Mouse (Mus musculus) embryonic facial prominence, embryonic 15.5 days (tissue): Measurements from ENCODE around the gene Ttbk2. TPM values are rescaled to one million over a fixed set of nuclear protein-coding genes. Genes with fewer than 3 reads are reported as not detected.

Experiments
- ATAC-seq: fragments of 200-750 bp; cut with Nextera tagmentation; 2 replicates; pipeline ENCODE4 v1.8.0; 2017; ENCODE audit warnings: low read depth, moderate TSS enrichment; ENCODE audit not compliant: insufficient number of reproducible peaks, low FRiP score, low TSS enrichment
- H3K27ac ChIP-seq: fragments of 300-500 bp; sonication (generic); replicated peaks from 2 replicates; pipeline ENCODE4 v1.5.1; 2015; ENCODE audit warnings: mild to moderate bottlenecking, inconsistent platforms
- H3K27me3 ChIP-seq: fragments of 300-500 bp; sonication (generic); 2 replicates; pipeline ENCODE4 v1.6.1; 2015; ENCODE audit warnings: inconsistent platforms
- H3K36me3 ChIP-seq: fragments of 300-500 bp; sonication (generic); 2 replicates; pipeline ENCODE4 v1.6.1; 2015; ENCODE audit warnings: mild to moderate bottlenecking, inconsistent platforms
- H3K4me1 ChIP-seq: fragments of 300-500 bp; sonication (generic); 2 replicates; pipeline ENCODE4 v1.6.1; 2015; ENCODE audit warnings: inconsistent platforms
- H3K4me2 ChIP-seq: fragments of 300-500 bp; sonication (generic); replicated peaks from 2 replicates; pipeline ENCODE4 v1.6.1; 2015; ENCODE audit warnings: mild to moderate bottlenecking, inconsistent platforms
- H3K4me3 ChIP-seq: fragments of 300-500 bp; sonication (generic); replicated peaks from 2 replicates; pipeline ENCODE4 v1.5.1; 2015; ENCODE audit warnings: mild to moderate bottlenecking, inconsistent platforms
- H3K9ac ChIP-seq: fragments of 300-500 bp; sonication (generic); 2 replicates; pipeline ENCODE4 v1.6.1; 2015; ENCODE audit warnings: inconsistent platforms
- H3K9me3 ChIP-seq: fragments of 300-500 bp; sonication (generic); replicated peaks from 2 replicates; pipeline ENCODE4 v1.6.1; 2016; ENCODE audit warnings: inconsistent platforms
- WGBS: fragments of 180-500 bp; shearing (Covaris S2); methylation state at CpG from one replicate; pipeline ENCODE4 v1.1.7; 2015; 5-methylcytosine and 5-hydroxymethylcytosine counted together
- polyA plus RNA-seq: library from polyadenylated mRNA; unstranded; fragments of >200 nt; fragmentation: Nextera tagmentation; extraction: Ambion mirVana; gene quantifications from 2 replicates; pipeline ENCODE4 v1.2.1, GENCODE M21; 2015

Ttbk2 gene
- polyA plus RNA-seq, 1 experiment from 2014 or later = 3.9 TPM

DNA sequence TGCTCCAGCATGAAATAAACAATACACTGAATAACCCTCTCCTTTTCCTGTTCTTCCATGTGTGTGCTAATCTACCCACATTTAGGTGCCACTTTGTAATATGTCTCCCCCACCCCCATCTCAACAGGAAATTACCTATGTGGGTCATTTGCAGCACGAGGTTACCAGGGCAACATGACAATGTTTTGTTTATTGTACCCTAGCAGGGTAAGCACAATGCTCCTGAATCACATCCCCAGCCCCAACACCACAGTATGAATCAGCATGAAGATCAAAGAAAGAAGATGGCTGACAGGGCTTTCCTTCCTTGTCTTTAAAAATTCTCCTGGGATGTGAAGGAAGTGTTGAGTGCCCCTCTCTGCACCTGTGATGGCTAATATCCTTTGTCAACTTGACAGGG, 2.2 kb upstream of the Ttbk2 start:
- WGBS = 40% methylated on average over 1 of the region's 1 CpGs

DNA sequence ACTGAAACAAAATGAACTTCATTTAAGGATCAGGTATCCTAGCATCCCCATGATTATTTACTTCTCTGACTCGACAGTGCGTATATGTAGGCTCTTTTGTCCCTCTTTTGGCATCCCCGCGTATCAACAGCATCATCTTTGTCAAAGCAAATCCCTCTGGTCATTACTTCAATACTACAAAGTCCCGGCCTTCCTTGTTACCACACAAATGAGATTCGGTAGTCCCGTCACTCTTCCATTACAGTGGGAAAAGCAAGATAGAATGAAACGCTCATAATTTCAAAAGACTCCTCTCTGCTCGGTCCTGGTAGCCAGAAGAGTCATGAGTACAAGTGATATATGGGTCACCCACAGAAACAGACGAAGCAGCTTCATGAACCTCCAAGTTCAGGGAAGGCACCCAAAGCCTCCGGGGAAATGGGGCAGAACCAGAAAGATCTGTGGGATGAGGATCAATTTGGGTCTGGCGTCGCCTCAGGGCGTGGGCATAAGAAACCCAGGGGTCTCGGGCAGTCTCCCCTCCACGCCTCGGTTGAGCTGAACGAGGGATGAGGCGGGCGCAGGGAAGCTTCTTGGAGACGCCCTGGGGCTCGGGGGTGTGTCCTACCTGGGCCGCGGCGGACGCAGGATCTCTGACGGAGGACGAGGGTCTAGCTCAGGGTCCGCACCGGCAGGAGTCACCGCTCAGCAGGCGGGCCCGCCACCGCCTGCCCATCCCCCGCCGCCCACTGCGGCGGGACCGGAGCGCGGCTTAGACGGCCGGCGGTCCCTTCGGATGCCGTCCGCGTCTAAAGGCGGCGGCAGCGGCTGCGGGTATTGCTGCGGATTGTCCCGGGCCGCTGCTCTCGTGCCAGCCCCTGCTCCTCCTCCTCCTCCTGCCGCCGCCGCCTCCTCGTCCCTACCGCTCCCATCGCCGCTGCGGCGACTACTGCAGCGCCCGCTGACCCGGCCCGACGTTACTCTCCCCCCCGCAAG, 668 bp downstream of the Ttbk2 start, which contains the start of gene Cdan1:
Cdan1 (minus strand) TSS at position 680 of the 975 bp plus-strand sequence.
- WGBS = under 1% methylated on average over 64 of the region's 71 CpGs
- ATAC-seq = peak; percentile 58; the same call in 1 of the 2 replicates
- peak within 1 kb of the TSS; percentile 75 for H3K9ac ChIP-seq
- H3K4me2 ChIP-seq = peak within 1 kb of the TSS; percentile 80
- H3K4me1 ChIP-seq = 0 out of 2 replicates have a peak, but pooled peaks cover 4% of the 10 kb centered on the region
- no peaks in the 10 kb centered on the region for H3K9me3 ChIP-seq
- no peaks in the 10 kb centered on the region for H3K27me3 ChIP-seq
- peak within 1 kb of the TSS; percentile 65; the same call in 1 of the 2 replicates for H3K27ac ChIP-seq
- peak within 1 kb of the TSS; percentile 95 for H3K4me3 ChIP-seq
- H3K36me3 ChIP-seq = no peaks in the 10 kb centered on the region

More for the DNA sequence above, 2.2 kb upstream of the Ttbk2 start:
- Histone ChIP-seq H3K4me2 (no peak overlapping the region), H3K27ac (no peak overlapping the region), H3K9ac (no peak overlapping the region), H3K4me1 (0 out of 2 replicates have a peak, but pooled peaks cover 4% of the 10 kb centered on the region), H3K4me3 (no peak overlapping the region), H3K27me3 (no peaks in the 10 kb centered on the region), H3K9me3 (no peaks in the 10 kb centered on the region), H3K36me3 (no peaks in the 10 kb centered on the region)
- no peak for ATAC-seq

DNA sequence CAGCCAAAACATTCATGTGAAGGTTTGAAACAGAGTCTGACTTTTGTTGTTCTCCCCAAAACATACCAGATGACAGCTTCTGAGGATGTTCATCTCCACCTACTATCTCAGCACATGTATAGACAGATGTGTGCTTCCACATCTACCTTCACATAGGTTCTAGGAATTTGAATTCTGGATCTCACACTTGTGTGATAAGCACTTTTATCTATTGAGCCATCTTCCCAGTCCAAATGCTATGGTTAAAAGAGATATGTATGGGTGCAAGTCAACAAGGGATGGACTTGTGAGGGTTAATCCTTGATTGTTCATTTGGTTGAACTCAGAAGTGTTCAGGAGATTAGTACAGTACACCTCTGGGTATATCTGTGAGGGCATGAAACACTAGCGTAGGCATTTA, 5.1 kb downstream of the Ttbk2 start:
- no peak overlapping the region for H3K4me3 ChIP-seq
- no peaks in the 10 kb centered on the region for H3K9me3 ChIP-seq
- H3K27ac ChIP-seq = no peak overlapping the region
- no peak for ATAC-seq
- no peak overlapping the region for H3K4me2 ChIP-seq
- H3K4me1 ChIP-seq = no peaks in the 10 kb centered on the region
- no peaks in the 10 kb centered on the region for H3K27me3 ChIP-seq
- WGBS = 100% methylated on average over 1 of the region's 1 CpGs
- no peak overlapping the region for H3K9ac ChIP-seq
- H3K36me3 ChIP-seq = no peaks in the 10 kb centered on the region

DNA sequence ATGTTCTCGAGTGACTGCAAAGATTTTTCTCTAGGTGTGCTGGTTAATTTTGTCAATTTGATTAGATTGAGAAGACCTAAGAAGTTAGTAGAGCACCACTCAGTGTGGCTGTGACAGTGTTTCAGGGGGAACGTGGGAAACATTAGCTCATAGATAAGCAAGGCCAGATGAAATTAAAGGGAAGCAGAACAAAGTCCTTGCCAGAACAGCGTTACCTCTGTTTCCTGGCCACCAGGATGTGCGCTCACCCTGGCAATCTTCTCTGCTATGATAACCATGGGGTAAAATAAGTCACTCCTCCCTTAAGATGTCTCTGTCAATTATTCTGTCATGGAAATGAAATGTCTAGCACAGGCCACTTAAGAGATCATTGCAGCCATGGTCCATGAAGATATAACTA, 6.4 kb downstream of the Ttbk2 start:
- 70% methylated on average over 4 of the region's 4 CpGs for WGBS
- Histone ChIP-seq H3K4me2 (no peak overlapping the region), H3K9me3 (no peaks in the 10 kb centered on the region), H3K9ac (no peak overlapping the region), H3K4me3 (no peak overlapping the region), H3K36me3 (no peaks in the 10 kb centered on the region), H3K27me3 (no peaks in the 10 kb centered on the region), H3K27ac (no peak overlapping the region), H3K4me1 (no peaks in the 10 kb centered on the region)
- ATAC-seq = no peak

DNA sequence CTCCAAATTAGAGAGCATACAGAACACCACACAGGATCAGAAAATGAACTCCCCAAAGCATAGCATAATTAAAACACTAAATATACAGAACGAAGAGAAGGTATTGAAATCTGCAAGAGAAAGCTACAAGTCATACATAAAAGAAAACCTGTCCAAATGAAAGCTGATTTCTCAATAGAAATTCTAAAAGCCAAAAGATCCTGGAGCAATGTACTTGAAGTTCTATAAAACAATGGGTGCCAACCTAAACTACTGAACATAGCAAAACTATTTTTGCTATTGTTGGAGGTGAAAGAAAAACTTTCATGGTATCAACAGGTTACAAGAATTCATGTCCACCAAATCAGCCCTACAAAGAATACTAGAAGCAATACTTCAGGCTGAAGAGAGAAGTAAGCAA, 9.2 kb downstream of the Ttbk2 start:
- H3K36me3 ChIP-seq = no peaks in the 10 kb centered on the region
- H3K4me3 ChIP-seq = no peak overlapping the region
- H3K27me3 ChIP-seq = no peaks in the 10 kb centered on the region
- ATAC-seq = no peak
- H3K9me3 ChIP-seq = no peaks in the 10 kb centered on the region
- H3K4me2 ChIP-seq = no peak overlapping the region
- H3K27ac ChIP-seq = no peak overlapping the region
- no peaks in the 10 kb centered on the region for H3K4me1 ChIP-seq
- H3K9ac ChIP-seq = no peak overlapping the region
- 78% methylated on average over 1 of the region's 1 CpGs for WGBS

DNA sequence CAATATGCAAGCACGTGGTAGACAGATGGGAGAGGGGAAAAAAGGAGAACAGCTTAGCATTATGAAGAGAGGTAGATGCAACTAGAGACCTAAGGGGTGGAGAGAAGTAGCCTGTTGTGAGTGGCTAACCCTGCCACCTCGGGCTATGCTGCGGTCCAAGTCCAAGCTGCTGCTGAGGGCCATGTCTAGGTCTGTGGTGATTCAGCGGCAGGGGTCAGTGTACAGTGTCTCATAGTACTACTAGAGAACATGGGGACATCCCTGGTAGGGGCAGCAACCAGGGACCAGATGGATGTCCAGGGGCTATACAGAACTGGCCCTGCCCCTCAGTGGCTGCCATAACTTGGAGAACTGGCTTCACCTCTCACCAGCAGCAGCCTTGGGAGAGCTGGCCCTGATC, 15.2 kb downstream of the Ttbk2 start:
- Histone ChIP-seq H3K27ac (no peak overlapping the region), H3K9ac (no peak overlapping the region), H3K36me3 (0 out of 2 replicates have a peak, but pooled peaks cover 4% of the 10 kb centered on the region), H3K9me3 (0 out of 2 replicates have a peak, but pooled peaks cover 4% of the 10 kb centered on the region), H3K27me3 (no peaks in the 10 kb centered on the region), H3K4me2 (no peak overlapping the region), H3K4me3 (no peak overlapping the region), H3K4me1 (no peaks in the 10 kb centered on the region)
- ATAC-seq = no peak
- 96% methylated on average over 4 of the region's 4 CpGs for WGBS

DNA sequence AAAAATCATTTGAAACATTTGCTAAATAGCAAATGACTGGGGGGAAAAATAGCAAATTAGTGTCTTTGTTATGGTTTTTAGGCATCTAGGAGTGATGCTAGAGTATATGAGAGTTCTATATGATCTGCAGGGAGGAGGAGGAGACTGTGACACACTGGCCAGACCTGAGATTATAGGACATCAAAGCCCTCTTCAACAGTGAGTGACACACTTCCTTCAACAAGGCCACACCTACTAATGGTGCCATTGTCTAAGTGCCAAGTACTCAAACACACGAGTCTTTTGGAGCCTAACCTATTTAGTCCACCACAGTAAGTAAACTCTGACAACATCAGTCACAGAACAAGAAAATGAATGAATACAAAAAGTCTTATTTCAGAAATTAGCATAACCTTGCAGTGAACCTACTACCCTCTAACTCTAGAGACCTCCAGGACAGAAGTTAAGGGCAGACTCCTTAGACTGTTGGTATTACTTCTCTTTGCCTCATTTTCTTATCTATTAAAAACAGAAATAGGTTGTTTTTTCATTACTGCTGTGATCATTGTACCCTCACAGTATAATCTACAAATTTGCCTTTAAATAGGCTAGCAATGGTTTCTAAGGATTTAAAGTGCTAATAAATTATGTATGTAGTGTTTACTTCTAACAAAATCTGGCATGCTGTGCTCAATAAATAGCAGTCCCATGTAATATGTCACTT, 23.3 kb downstream of the Ttbk2 start:
- 68% methylated on average over 1 of the region's 1 CpGs for WGBS

DNA sequence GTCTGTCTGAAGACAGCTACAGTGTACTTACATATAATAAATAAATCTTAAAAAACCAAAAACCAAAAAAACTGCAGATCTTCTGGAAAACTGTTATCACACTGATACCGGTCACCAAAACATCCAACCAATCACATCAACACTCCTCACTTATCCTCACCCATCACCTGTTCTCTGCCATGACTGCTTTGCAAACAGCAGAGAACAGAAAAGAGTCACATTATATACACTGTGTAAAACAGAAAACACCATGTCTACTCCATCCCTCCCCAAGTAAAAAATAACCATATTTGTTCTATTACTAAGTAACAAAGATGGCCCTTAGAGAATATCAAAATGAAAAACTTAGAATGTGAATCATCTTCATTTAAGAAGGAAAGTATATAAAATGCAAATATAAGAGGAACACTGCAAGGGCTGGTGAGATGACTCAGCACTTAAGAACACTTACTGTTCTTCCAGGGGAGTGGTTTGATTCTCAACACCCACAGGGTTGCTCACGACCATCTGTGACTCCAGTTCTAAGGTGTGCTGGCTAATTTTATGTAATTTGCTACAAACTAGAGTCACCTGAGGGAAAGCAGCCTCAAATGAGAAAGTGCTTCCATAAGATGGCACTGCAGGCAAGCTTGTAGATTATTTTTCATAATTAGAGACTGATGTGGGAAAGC, 80.0 kb downstream of the Ttbk2 start:
- Histone ChIP-seq H3K9ac (no peak overlapping the region), H3K9me3 (no peaks in the 10 kb centered on the region), H3K27me3 (no peaks in the 10 kb centered on the region), H3K36me3 (peaks cover 17% of the 10 kb centered on the region; the same call in 1 of the 2 replicates), H3K4me3 (no peak overlapping the region), H3K4me1 (no peaks in the 10 kb centered on the region), H3K27ac (no peak overlapping the region), H3K4me2 (no peak overlapping the region)
- 77% methylated on average over 2 of the region's 2 CpGs for WGBS
- no peak for ATAC-seq

More for the DNA sequence above, 23.3 kb downstream of the Ttbk2 start:
- no peak overlapping the region for H3K4me2 ChIP-seq
- H3K4me1 ChIP-seq = no peaks in the 10 kb centered on the region
- no peak for ATAC-seq
- H3K9ac ChIP-seq = no peak overlapping the region
- no peak overlapping the region for H3K4me3 ChIP-seq
- no peaks in the 10 kb centered on the region for H3K27me3 ChIP-seq
- 0 out of 2 replicates have a peak, but pooled peaks cover 5% of the 10 kb centered on the region for H3K36me3 ChIP-seq
- no peaks in the 10 kb centered on the region for H3K9me3 ChIP-seq
- H3K27ac ChIP-seq = no peak overlapping the region

DNA sequence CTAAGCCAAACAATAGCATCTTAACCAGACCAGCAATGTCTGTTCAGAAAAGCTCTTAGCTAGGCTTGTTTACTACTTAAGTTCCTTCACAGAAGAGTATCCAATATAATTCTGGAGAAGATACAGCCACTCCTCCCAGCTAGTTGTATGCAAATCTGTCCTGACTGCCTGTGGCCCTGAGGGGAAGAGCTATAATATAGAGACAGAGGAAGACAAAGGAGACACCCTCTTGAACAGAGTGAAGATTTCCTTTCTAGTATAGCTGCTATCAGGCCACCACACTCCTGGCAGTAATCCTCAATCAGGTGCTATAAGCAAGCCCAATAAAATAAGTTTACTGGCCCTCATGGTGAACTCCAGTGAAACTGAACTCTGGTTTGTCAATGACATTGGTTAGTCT, 88.5 kb downstream of the Ttbk2 start:
- Histone ChIP-seq H3K4me2 (no peak overlapping the region), H3K27me3 (no peaks in the 10 kb centered on the region), H3K4me1 (no peaks in the 10 kb centered on the region), H3K4me3 (no peak overlapping the region), H3K9me3 (no peaks in the 10 kb centered on the region), H3K27ac (no peak overlapping the region), H3K36me3 (peaks cover 35% of the 10 kb centered on the region), H3K9ac (no peak overlapping the region)
- ATAC-seq = no peak

DNA sequence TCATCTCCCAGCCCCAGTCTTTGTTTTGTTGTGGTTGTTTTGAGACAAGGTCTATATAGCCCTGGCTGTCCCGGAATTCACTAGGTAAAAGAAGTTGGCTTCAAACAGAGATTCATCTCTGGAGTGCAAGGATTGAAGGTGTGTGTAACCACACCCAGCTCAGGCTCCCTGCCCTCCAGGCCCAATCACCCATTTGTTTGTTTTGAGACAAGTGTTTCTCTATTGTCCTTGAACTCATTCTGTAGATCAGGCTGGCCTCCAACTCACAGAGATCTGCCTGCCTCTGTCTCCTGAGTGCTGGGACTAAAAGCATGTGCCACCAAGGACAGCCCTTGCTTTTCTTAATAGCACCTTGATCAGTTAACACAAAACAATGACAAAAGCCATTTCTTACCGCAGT, 102.4 kb downstream of the Ttbk2 start:
- 95% methylated on average over 2 of the region's 2 CpGs for WGBS
- Histone ChIP-seq H3K36me3 (peaks cover 35% of the 10 kb centered on the region), H3K9me3 (no peaks in the 10 kb centered on the region), H3K9ac (no peak overlapping the region), H3K4me2 (no peak overlapping the region), H3K27ac (no peak overlapping the region), H3K27me3 (no peaks in the 10 kb centered on the region), H3K4me1 (no peaks in the 10 kb centered on the region), H3K4me3 (no peak overlapping the region)
- no peak for ATAC-seq

DNA sequence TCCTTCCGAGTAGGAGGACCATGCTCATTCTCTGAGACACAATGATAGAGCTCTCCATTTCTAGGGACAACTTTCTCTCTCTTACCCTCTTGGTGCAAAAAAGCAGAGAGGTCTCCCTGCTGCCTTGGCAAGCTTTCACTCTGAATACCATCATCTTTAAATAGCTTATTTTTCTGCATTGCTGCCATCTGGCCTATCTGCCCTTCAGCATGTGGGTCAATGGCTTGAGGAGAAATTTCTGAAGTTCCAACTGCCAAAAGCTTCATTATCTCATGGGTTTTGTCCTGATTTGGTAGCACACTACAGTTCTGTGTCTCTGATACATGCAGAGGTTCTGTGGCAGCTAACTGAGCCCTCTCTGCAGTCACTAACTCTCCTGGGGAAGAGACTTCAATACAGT, 104.9 kb downstream of the Ttbk2 start:
- no peak overlapping the region for H3K27ac ChIP-seq
- 88% methylated on average over 1 of the region's 1 CpGs for WGBS
- H3K9ac ChIP-seq = no peak overlapping the region
- H3K9me3 ChIP-seq = no peaks in the 10 kb centered on the region
- H3K27me3 ChIP-seq = no peaks in the 10 kb centered on the region
- no peaks in the 10 kb centered on the region for H3K4me1 ChIP-seq
- no peak overlapping the region for H3K4me2 ChIP-seq
- H3K4me3 ChIP-seq = no peak overlapping the region
- H3K36me3 ChIP-seq = peaks cover 35% of the 10 kb centered on the region
- no peak for ATAC-seq
